Mouse (Mus musculus) left cerebral cortex, adult 2 months (tissue): ENCODE measurements around the gene Zbtb4. TPM values are rescaled to one million over a fixed set of nuclear protein-coding genes. Genes with fewer than 3 reads are reported as not detected.

Experiments
- DNase-seq, 2 experiments: peaks; one replicate each; pipeline ENCODE4 v3.0.0; 2021 to 2022; ENCODE audit warnings: low spot score in 2 of 2, mixed read lengths in 1 of 2; ENCODE audit errors: extremely low spot score in 1 of 2
- H3K27ac ChIP-seq: fragments of 200-600 bp; 2 replicates; pipeline ENCODE4 v1.8.1; 2022
- H3K4me3 ChIP-seq: fragments of 200-600 bp; 2 replicates; pipeline ENCODE4 v1.8.1; 2022
- CTCF ChIP-seq: fragments of 200-600 bp; IDR thresholded peaks from 2 replicates; pipeline ENCODE4 v1.8.1; 2022; ENCODE audit warnings: antibody characterized with exemption, mild to moderate bottlenecking, moderate library complexity
- intact Hi-C: fragments of 180-260 bp; cut with DNase I; formaldehyde crosslinking; loops from one replicate; pipeline ENCODE4 v1.15.1; 2025
- total RNA-seq, 2 experiments: library from RNA; stranded (reverse); gene quantifications; 2 replicates each; pipeline ENCODE4 v1.2.3; 2021

Gene Zbtb4
- total RNA-seq, 2 experiments from 2014 or later: 134 to 167 TPM

GRCm38 (mm10) chr11:69766872-69767624 lies 1.3 kb downstream of the Zbtb4 start:
- no peak for DNase-seq
- peak overlapping the region; percentile 99 for H3K4me3 ChIP-seq
- intact Hi-C loops: loop anchor here (2.0 kb wide), 2 partner anchors 36 to 68 kb away; no protein-coding TSS in a partner anchor
- H3K27ac ChIP-seq: peak overlapping the region; percentile 99
- no peak for TF ChIP-seq CTCF

GRCm38 (mm10) chr11:69767625-69767909 lies 1.9 kb downstream of the Zbtb4 start:
- intact Hi-C loops: loop anchor here (2.0 kb wide), 2 partner anchors 35 to 67 kb away; no protein-coding TSS in a partner anchor
- H3K4me3 ChIP-seq: peak overlapping the region; percentile 99
- DNase-seq: no peak
- H3K27ac ChIP-seq: peak overlapping the region; percentile 99; the same call in 1 of the 2 replicates
- TF ChIP-seq CTCF: no peak

GRCm38 (mm10) chr11:69774961-69775360 lies 9.2 kb downstream of the Zbtb4 start:
- Histone ChIP-seq H3K4me3 (no peak overlapping the region), H3K27ac (no peak overlapping the region)
- intact Hi-C loops: no loop called here
- DNase-seq: no peak
- TF ChIP-seq CTCF: no peak

GRCm38 (mm10) chr11:69775716-69776115 lies 10.0 kb downstream of the Zbtb4 start:
- no peak for DNase-seq
- no peak for TF ChIP-seq CTCF
- Histone ChIP-seq H3K4me3 (no peak overlapping the region), H3K27ac (no peak overlapping the region)
- intact Hi-C loops: no loop called here

- no peak for DNase-seq
- Histone ChIP-seq H3K27ac (no peak overlapping the region), H3K4me3 (no peak overlapping the region)
- TF ChIP-seq CTCF: no peak
- intact Hi-C loops: no loop called here
Observed at GRCm38 (mm10) chr11:69776488-69776887, 10.8 kb downstream of the Zbtb4 start.

GRCm38 (mm10) chr11:69777504-69778257 lies 12.0 kb downstream of the Zbtb4 start:
- Histone ChIP-seq H3K4me3 (no peak overlapping the region), H3K27ac (no peak overlapping the region)
- TF ChIP-seq CTCF: no peak
- DNase-seq: no peak
- intact Hi-C loops: no loop called here

- DNase-seq: no peak
- TF ChIP-seq CTCF: no peak
- Histone ChIP-seq H3K4me3 (no peak overlapping the region), H3K27ac (no peak overlapping the region)
- intact Hi-C loops: no loop called here
Observed at GRCm38 (mm10) chr11:69778258-69778982, 12.7 kb downstream of the Zbtb4 start.

- no peak overlapping the region for H3K4me3 ChIP-seq
- no peak overlapping the region for H3K27ac ChIP-seq
- intact Hi-C loops: no loop called here
- no peak for TF ChIP-seq CTCF
- DNase-seq: no peak
Observed at GRCm38 (mm10) chr11:69778985-69779384, 13.3 kb downstream of the Zbtb4 start.

GRCm38 (mm10) chr11:69781828-69782227 lies 16.1 kb downstream of the Zbtb4 start:
- intact Hi-C loops: no loop called here
- Histone ChIP-seq H3K4me3 (no peak overlapping the region), H3K27ac (no peak overlapping the region)
- DNase-seq: no peak
- TF ChIP-seq CTCF: no peak

GRCm38 (mm10) chr11:69784793-69785272 lies 19.1 kb downstream of the Zbtb4 start:
- no peak for TF ChIP-seq CTCF
- Histone ChIP-seq H3K4me3 (no peak overlapping the region; the same call in 1 of the 2 replicates), H3K27ac (no peak overlapping the region)
- DNase-seq: no peak
- intact Hi-C loops: no loop called here

GRCm38 (mm10) chr11:69787306-69787705 lies 21.6 kb downstream of the Zbtb4 start:
- intact Hi-C loops: no loop called here
- no peak for DNase-seq
- no peak for TF ChIP-seq CTCF
- Histone ChIP-seq H3K27ac (no peak overlapping the region), H3K4me3 (no peak overlapping the region)

- Histone ChIP-seq H3K27ac (no peak overlapping the region), H3K4me3 (no peak overlapping the region)
- intact Hi-C loops: no loop called here
- TF ChIP-seq CTCF: no peak
- no peak for DNase-seq
Observed at GRCm38 (mm10) chr11:69789431-69789830, 23.7 kb downstream of the Zbtb4 start.
